Mouse (Mus musculus): ENCODE measurements around the gene Arpc2. TPM values are rescaled to one million over a fixed set of nuclear protein-coding genes. Genes with fewer than 3 reads are reported as not detected.
A peak's percentile ranks its signal among the peaks of the same experiment; 100 is the strongest.
"Not testable (repeated sequence)": the region's sequence is repeated elsewhere in the genome, so short reads cannot be mapped to it uniquely, and the experiment has no call there.

Arpc2 gene
- polyA plus RNA-seq, 1 experiment = 214 TPM

DNA sequence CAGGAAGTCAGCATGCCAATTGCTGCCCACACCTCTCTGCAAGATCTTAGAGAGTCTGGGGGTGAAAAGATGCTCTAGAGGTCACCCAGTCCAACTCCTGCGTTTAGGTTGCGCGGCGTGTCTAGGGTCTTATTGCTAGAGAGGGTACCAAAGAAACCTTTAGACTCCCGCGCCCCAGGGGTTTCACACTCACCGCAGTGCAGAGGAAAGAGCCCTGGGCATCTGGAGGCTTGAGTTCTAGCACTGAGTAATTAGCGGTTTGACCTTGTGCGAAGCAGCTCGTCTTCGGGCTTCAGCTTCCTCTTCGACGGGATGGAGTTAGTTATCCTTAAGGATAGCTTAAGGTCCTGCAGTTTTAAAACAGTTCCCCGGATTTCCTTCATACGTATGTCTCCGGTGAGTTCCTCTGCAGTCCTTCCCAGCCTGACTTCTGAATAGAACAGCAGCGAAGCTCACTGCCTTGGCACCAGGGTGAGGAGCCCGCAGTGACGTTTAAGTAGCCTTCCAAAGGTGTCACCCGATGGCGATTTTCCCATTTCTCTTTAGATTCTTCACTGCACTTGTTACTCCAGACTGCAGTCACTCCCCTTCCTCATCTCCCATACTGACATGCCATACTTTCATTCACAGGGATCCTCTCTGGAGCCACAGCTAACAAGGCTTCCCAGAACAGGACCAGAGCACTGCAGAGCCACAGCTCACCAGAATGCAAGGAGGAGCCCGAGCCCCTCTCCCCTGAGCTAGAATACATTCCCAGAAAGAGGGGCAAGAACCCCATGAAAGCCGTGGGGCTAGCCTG is 49.5 kb downstream of the Arpc2 start:
- Histone ChIP-seq H3K4me2 (ENCODE audit: low read depth) (peak overlapping the region; percentile 95), H3ac (ENCODE audit: control insufficient read depth, insufficient read length) (peak overlapping the region; percentile 19), H3K4me3 (peak overlapping the region; percentile 81), H3K79me2 (ENCODE audit: control insufficient read depth, insufficient read depth) (peaks cover 11% of the 10 kb centered on the region), H3K27me3 (ENCODE audit: control insufficient read depth, insufficient read depth, insufficient read length) (no peaks in the 10 kb centered on the region), H3K36me3 (ENCODE audit: control insufficient read depth, insufficient read depth) (peaks cover 43% of the 10 kb centered on the region)
- TF ChIP-seq TCF12 (IDR thresholded peaks at IDR 0.05; ENCODE audit: insufficient read depth, poor library complexity, severe bottlenecking) (no peak), POLR2AphosphoS2 (IDR thresholded peaks at IDR 0.05; ENCODE audit: insufficient read length, low read depth) (peak; percentile 57), USF1 (IDR thresholded peaks at IDR 0.05; ENCODE audit: low read depth) (no peak)

DNA sequence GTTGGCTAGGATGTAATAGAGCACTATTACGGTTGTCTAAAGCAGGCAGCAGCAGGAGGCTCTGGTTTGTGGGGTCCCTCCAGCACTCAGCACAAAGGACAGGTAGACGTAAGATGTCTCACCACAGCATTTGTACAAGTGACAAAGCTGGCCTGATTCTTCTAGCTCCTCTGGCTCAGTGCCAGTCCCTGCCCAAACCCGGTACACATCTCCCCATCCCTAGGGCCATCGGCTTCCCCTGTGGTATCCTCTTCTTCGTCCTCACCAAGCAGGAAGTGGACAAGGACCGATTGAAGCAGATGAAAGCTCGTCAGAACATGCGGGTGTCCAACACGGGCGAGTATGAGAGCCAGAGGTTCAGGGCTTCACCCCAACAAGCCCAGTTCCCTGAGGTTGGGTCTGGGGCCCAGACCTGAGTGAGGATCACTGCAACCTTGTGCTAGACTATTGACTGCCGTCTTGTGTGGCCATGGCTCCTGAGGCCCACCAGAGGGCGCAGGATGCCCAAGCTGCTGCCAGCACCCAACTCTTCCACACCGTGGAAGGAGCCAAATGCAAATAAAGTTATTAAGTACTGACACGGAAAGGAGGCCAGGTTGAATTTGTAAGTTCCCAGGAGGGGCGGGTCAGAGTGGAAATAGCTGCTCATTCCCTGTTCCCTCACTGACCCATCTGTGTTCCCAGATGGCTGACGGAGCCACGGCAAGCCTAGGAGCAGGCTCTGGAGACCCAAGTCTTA is 51.2 kb downstream of the Arpc2 start:
- Histone ChIP-seq H3K36me3 (ENCODE audit: control insufficient read depth, insufficient read depth) (peaks cover 45% of the 10 kb centered on the region), H3K79me2 (ENCODE audit: control insufficient read depth, insufficient read depth) (peaks cover 11% of the 10 kb centered on the region)
- not testable (repeated sequence) for H3ac ChIP-seq (ENCODE audit: control insufficient read depth, insufficient read length); H3K4me3 ChIP-seq; H3K27me3 ChIP-seq (ENCODE audit: control insufficient read depth, insufficient read depth, insufficient read length); H3K4me2 ChIP-seq (ENCODE audit: low read depth)
- TF ChIP-seq POLR2AphosphoS2 (IDR thresholded peaks at IDR 0.05; ENCODE audit: insufficient read length, low read depth) = peak; percentile 14

DNA sequence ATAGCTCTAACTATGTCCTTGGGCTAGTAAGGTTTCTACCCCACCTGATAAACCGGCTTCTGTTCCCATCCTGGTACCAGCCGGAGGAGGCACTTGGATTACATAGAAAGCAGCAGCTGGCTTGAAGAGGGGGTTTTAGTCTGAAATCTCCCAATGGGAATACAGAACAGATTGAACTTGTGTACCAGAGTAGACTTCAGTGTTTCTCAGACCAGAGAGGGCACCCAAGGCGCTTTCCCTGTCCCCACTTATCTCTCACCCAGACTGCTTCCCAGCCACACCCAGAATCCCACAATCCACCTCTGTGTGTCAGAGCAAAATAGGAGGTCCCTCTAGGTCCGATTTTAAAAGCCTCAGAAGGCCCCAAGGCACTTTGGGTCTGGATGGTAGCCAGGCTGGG is 52.4 kb downstream of the Arpc2 start:
- Histone ChIP-seq H3K4me2 (ENCODE audit: low read depth) (no peak overlapping the region), H3ac (ENCODE audit: control insufficient read depth, insufficient read length) (no peak overlapping the region), H3K4me3 (no peak overlapping the region), H3K36me3 (ENCODE audit: control insufficient read depth, insufficient read depth) (peaks cover 40% of the 10 kb centered on the region), H3K79me2 (ENCODE audit: control insufficient read depth, insufficient read depth) (peaks cover 15% of the 10 kb centered on the region), H3K27me3 (ENCODE audit: control insufficient read depth, insufficient read depth, insufficient read length) (no peaks in the 10 kb centered on the region)
- TF ChIP-seq USF1 (IDR thresholded peaks at IDR 0.05; ENCODE audit: low read depth) (no peak), MAX (IDR thresholded peaks at IDR 0.05; ENCODE audit: low read depth) (no peak), CEBPB (IDR thresholded peaks at IDR 0.05; ENCODE audit: insufficient read depth, poor library complexity, severe bottlenecking) (no peak), MYOD1 (IDR thresholded peaks at IDR 0.05; ENCODE audit: control insufficient read depth in 1 of 3, insufficient read length in 2 of 3, low read depth in 2 of 3) (no peak), TCF3 (IDR thresholded peaks at IDR 0.05; ENCODE audit: insufficient read length, low read depth) (no peak), POLR2AphosphoS2 (IDR thresholded peaks at IDR 0.05; ENCODE audit: insufficient read length, low read depth) (no peak), SRF (IDR thresholded peaks at IDR 0.05; ENCODE audit: control insufficient read depth, insufficient read length, low read depth) (no peak), REST (IDR thresholded peaks at IDR 0.05; ENCODE audit: insufficient read depth, insufficient read length) (no peak), MYOG (IDR thresholded peaks at IDR 0.05; ENCODE audit: control insufficient read depth in 1 of 3, insufficient read depth in 1 of 3, insufficient read length in 2 of 3, low read depth in 2 of 3) (no peak)

DNA sequence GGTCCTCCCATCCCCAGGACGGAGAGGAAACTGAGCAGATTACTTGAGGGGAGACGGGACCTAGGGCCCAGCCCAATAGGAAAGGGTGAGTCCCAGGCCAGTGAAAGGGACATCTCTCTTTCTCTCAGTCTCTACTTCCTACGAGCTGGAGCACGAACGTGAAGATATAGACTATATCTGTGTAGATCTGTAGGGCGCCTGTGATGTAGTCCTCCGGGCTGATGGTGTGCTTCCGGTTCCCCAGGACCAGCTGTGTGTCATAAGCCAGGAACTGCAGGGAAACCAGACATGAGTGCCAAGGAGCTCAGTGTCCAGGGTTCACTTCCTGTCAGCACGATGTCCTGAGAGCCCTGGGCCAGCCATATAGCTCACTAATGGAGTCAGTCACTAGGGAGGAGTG is 53.4 kb downstream of the Arpc2 start:
- H3K27me3 ChIP-seq (ENCODE audit: control insufficient read depth, insufficient read depth, insufficient read length) = no peaks in the 10 kb centered on the region
- H3K79me2 ChIP-seq (ENCODE audit: control insufficient read depth, insufficient read depth) = peaks cover 15% of the 10 kb centered on the region
- no peak for TF ChIP-seq SRF (IDR thresholded peaks at IDR 0.05; ENCODE audit: control insufficient read depth, insufficient read length, low read depth)
- no peak for TF ChIP-seq POLR2A (IDR thresholded peaks at IDR 0.05; ENCODE audit: insufficient read length, low read depth)
- no peak for TF ChIP-seq MYOD1 (IDR thresholded peaks at IDR 0.05; ENCODE audit: control insufficient read depth in 1 of 3, insufficient read length in 2 of 3, low read depth in 2 of 3)
- no peak for TF ChIP-seq TCF3 (IDR thresholded peaks at IDR 0.05; ENCODE audit: insufficient read length, low read depth)
- TF ChIP-seq REST (IDR thresholded peaks at IDR 0.05; ENCODE audit: insufficient read depth, insufficient read length) = no peak
- no peak for TF ChIP-seq MAX (IDR thresholded peaks at IDR 0.05; ENCODE audit: low read depth)
- TF ChIP-seq USF1 (IDR thresholded peaks at IDR 0.05; ENCODE audit: low read depth) = no peak
- no peak for TF ChIP-seq TCF12 (IDR thresholded peaks at IDR 0.05; ENCODE audit: insufficient read depth, poor library complexity, severe bottlenecking)
- no peak for TF ChIP-seq POLR2AphosphoS2 (IDR thresholded peaks at IDR 0.05; ENCODE audit: insufficient read length, low read depth)
- no peak for TF ChIP-seq E2F4 (IDR thresholded peaks at IDR 0.05; ENCODE audit: insufficient read depth)
- no peak for TF ChIP-seq MYOG (IDR thresholded peaks at IDR 0.05; ENCODE audit: control insufficient read depth in 1 of 3, insufficient read depth in 1 of 3, insufficient read length in 2 of 3, low read depth in 2 of 3)
- no peak for TF ChIP-seq CEBPB (IDR thresholded peaks at IDR 0.05; ENCODE audit: insufficient read depth, poor library complexity, severe bottlenecking)
- peaks cover 48% of the 10 kb centered on the region for H3K36me3 ChIP-seq (ENCODE audit: control insufficient read depth, insufficient read depth)
- H3K4me3 ChIP-seq = no peak overlapping the region
- H3ac ChIP-seq (ENCODE audit: control insufficient read depth, insufficient read length) = no peak overlapping the region
- no peak overlapping the region for H3K4me2 ChIP-seq (ENCODE audit: low read depth)

DNA sequence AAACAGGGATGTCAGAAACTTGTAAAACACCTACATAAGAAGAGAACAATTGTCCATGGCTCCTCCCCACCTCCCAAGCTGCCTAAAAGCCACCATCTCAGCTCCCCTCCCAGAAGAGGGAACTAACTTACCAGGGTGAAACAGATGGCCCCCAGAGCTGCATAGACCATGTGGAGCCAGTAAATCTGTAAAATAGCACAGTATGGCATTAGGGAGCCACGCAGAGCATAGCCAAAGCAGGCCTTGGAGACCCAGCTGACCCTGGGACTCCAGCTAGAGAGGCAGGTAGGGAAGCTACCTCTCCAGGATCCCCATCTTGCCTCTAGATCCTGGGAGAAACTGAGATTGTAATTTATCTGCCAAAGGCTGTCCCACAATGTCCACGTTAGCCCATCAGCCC is 53.9 kb downstream of the Arpc2 start:
- no peak overlapping the region for H3K4me2 ChIP-seq (ENCODE audit: low read depth)
- TF ChIP-seq MYOD1 (IDR thresholded peaks at IDR 0.05; ENCODE audit: control insufficient read depth in 1 of 3, insufficient read length in 2 of 3, low read depth in 2 of 3) (no peak), MYOG (IDR thresholded peaks at IDR 0.05; ENCODE audit: control insufficient read depth in 1 of 3, insufficient read depth in 1 of 3, insufficient read length in 2 of 3, low read depth in 2 of 3) (no peak), POLR2AphosphoS2 (IDR thresholded peaks at IDR 0.05; ENCODE audit: insufficient read length, low read depth) (no peak), TCF12 (IDR thresholded peaks at IDR 0.05; ENCODE audit: insufficient read depth, poor library complexity, severe bottlenecking) (no peak)

More for the DNA sequence above, 53.9 kb downstream of the Arpc2 start:
- no peak overlapping the region for H3K4me3 ChIP-seq
- peaks cover 15% of the 10 kb centered on the region for H3K79me2 ChIP-seq (ENCODE audit: control insufficient read depth, insufficient read depth)
- H3ac ChIP-seq (ENCODE audit: control insufficient read depth, insufficient read length) = no peak overlapping the region
- peaks cover 48% of the 10 kb centered on the region for H3K36me3 ChIP-seq (ENCODE audit: control insufficient read depth, insufficient read depth)
- no peaks in the 10 kb centered on the region for H3K27me3 ChIP-seq (ENCODE audit: control insufficient read depth, insufficient read depth, insufficient read length)

Measured in myocyte (in vitro differentiated cells).